Mouse (Mus musculus) CD4-positive helper T cell, adult 2 months (primary cell): Measurements from ENCODE around the gene Timp2.
"Not testable (repeated sequence)": the region's sequence is repeated elsewhere in the genome, so short reads cannot be mapped to it uniquely, and the experiment has no call there.

ENCODE experiments used
- DNase-seq: peaks from one replicate; pipeline ENCODE4 v3.0.0-alpha.2; 2012; ENCODE audit warnings: low read depth, missing footprints, low spot score

Timp2 gene

GRCm38 (mm10) chr11:118355640-118356039 is at the start of gene Timp2:
Gene Timp2 (minus strand): TSS chr11:118355740.
- DNase-seq = no peak

- DNase-seq = no peak
These were observed 49.8 kb upstream of the Timp2 start for GRCm38 (mm10) chr11:118405311-118405710.

- DNase-seq = no peak
These were observed 48.7 kb upstream of the Timp2 start for GRCm38 (mm10) chr11:118403951-118404899.

- DNase-seq = no peak
These were observed 47.6 kb upstream of the Timp2 start for GRCm38 (mm10) chr11:118403183-118403582.

- DNase-seq = peak; percentile 85
These were observed 46.3 kb upstream of the Timp2 start, which contains the start of gene Lgals3bp for GRCm38 (mm10) chr11:118401760-118402280. Gene Lgals3bp (minus strand): TSS chr11:118402092.

GRCm38 (mm10) chr11:118401195-118401594 is 45.7 kb upstream of the Timp2 start:
- no peak for DNase-seq

- no peak for DNase-seq
These were observed 45.0 kb upstream of the Timp2 start for GRCm38 (mm10) chr11:118400566-118400936.

- no peak for DNase-seq
These were observed 44.5 kb upstream of the Timp2 start for GRCm38 (mm10) chr11:118399891-118400565.

- DNase-seq = no peak
These were observed 42.4 kb upstream of the Timp2 start for GRCm38 (mm10) chr11:118397806-118398530.

- DNase-seq = no peak
These were observed 39.0 kb upstream of the Timp2 start for GRCm38 (mm10) chr11:118394538-118394937.

GRCm38 (mm10) chr11:118393991-118394390 is 38.5 kb upstream of the Timp2 start:
- DNase-seq = no peak

GRCm38 (mm10) chr11:118387816-118388215 is 32.3 kb upstream of the Timp2 start:
- DNase-seq = not testable (repeated sequence)

- peak; percentile 71 for DNase-seq
These were observed 23.9 kb upstream of the Timp2 start for GRCm38 (mm10) chr11:118379251-118380009.

- no peak for DNase-seq
These were observed 23.1 kb upstream of the Timp2 start for GRCm38 (mm10) chr11:118378656-118379055.

GRCm38 (mm10) chr11:118376323-118376722 is 20.8 kb upstream of the Timp2 start:
- not testable (repeated sequence) for DNase-seq

GRCm38 (mm10) chr11:118375881-118376280 is 20.3 kb upstream of the Timp2 start:
- no peak for DNase-seq

- DNase-seq = no peak
These were observed 19.9 kb upstream of the Timp2 start for GRCm38 (mm10) chr11:118375461-118375860.

GRCm38 (mm10) chr11:118375006-118375405 is 19.5 kb upstream of the Timp2 start:
- DNase-seq = no peak

- DNase-seq = no peak
These were observed 19.0 kb upstream of the Timp2 start for GRCm38 (mm10) chr11:118374506-118374905.

- no peak for DNase-seq
These were observed 17.1 kb upstream of the Timp2 start for GRCm38 (mm10) chr11:118372641-118373040.

GRCm38 (mm10) chr11:118371876-118372275 is 16.3 kb upstream of the Timp2 start:
- no peak for DNase-seq
